8 mouse cellular contexts compared by ENCODE assay signal in the genomic region with DNA sequence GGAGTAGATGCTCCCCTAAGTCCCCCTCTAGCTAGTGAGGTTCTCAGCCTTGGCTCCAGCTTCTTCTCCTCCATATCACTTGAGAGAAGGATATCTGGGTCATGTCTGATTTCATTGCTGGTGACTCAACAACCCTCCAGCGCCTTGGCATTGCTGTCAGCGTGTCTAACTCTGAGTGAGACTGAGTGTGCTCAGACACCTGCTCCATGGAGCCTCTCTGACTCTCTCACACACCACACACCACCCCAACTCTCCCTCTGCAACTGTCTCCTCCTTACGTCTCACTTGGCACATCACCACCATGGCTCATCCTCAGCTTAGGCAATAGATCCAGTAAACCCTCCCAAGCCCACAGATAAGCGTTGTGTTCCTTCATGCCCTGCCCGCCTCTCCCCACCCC.
"Had no signal": no experiment of that assay in that cellular context is flagged by ENCODE, and none has a peak within 500 bp of the region (broad histone marks: within the 10 kb centered on the region; RNA-seq: fewer than 3 reads in every experiment).

No protein-coding gene starts in this region.

- DNase-seq: lung, adult 18-20 months; lung, embryonic 14.5 days; lung, postnatal 10 days; lung, postnatal 4 days; midbrain, embryonic 14.5 days; thymus, adult 18-20 months; thymus, postnatal 14 days; thymus, postnatal 36 days had no signal
